ENCODE assay signal across 16 mouse cellular contexts in the genomic region with DNA sequence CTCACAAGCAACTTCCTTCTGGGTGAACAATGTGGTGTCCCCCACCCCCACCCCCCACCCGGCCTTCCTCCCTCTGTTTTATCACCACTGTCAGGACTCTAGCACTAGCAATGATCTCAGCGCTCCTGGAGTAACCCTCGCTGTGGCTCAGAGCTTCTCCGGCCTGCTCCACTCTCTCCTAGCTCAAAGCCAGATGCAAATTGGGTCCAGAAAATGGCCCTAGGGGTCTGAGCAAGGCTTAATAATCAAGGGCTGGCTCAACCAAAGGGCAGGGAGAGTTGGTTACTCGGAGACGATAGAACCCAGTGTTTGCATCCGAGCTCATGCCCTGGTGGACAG.
DNase-seq lines count a peak whose midpoint lies in the region; ATAC-seq lines count a peak whose summit lies in the region.
"Had no signal": no experiment of that assay in that cellular context is flagged by ENCODE, and none has a peak within 500 bp of the region (broad histone marks: within the 10 kb centered on the region; RNA-seq: fewer than 3 reads in every experiment).

No protein-coding gene starts in this region.

- peak overlapping the region in 1 of 2 experiments; percentile 37; a peak in 1 of 4 replicates for H3K27ac ChIP-seq in heart, embryonic 14.5 days (replicated peaks in 1 of 2; ENCODE audit: control insufficient read depth in 1 of 2, insufficient read depth in 1 of 2, low read depth in 2 of 2, low read length in 2 of 2)
- 0 out of 2 replicates have a peak overlapping the region, but pooled peaks have one; percentile 2 for H3K27ac ChIP-seq in embryonic facial prominence, embryonic 10.5 days (replicated peaks)
- peak overlapping the region; percentile 43; the same call in 1 of the 2 replicates for H3K27ac ChIP-seq in hindbrain, embryonic 14.5 days
- peak overlapping the region; percentile 43; the same call in 1 of the 2 replicates for H3K27ac ChIP-seq in neural tube, embryonic 13.5 days (replicated peaks)
- H3K27ac ChIP-seq: heart, embryonic 13.5 days; intestine, embryonic 15.5 days; stomach, embryonic 15.5 days had no signal

- peaks cover 7% of the 10 kb centered on the region; the same call in 1 of the 2 replicates for H3K9me3 ChIP-seq in heart, embryonic 14.5 days (ENCODE audit: control insufficient read depth, low read length)
- H3K9me3 ChIP-seq in embryonic facial prominence, embryonic 10.5 days = no peaks in the 10 kb centered on the region
- H3K9me3 ChIP-seq in hindbrain, embryonic 14.5 days (ENCODE audit: control insufficient read depth, low read length) = no peaks in the 10 kb centered on the region
- H3K9me3 ChIP-seq in neural tube, embryonic 13.5 days = no peaks in the 10 kb centered on the region
- H3K9me3 ChIP-seq: intestine, embryonic 15.5 days; stomach, embryonic 15.5 days had no signal

- H3K36me3 ChIP-seq in heart, embryonic 14.5 days (ENCODE audit: control insufficient read depth, insufficient read depth, low read length) = no peaks in the 10 kb centered on the region
- peaks cover 16% of the 10 kb centered on the region for H3K36me3 ChIP-seq in embryonic facial prominence, embryonic 10.5 days (replicated peaks)
- no peaks in the 10 kb centered on the region for H3K36me3 ChIP-seq in hindbrain, embryonic 14.5 days (replicated peaks; ENCODE audit: control insufficient read depth, insufficient read depth)
- H3K36me3 ChIP-seq in neural tube, embryonic 13.5 days = 0 out of 2 replicates have a peak, but pooled peaks cover 5% of the 10 kb centered on the region
- H3K36me3 ChIP-seq: intestine, embryonic 15.5 days; stomach, embryonic 15.5 days had no signal

- H3K27me3 ChIP-seq in heart, embryonic 14.5 days (ENCODE audit: control insufficient read depth, insufficient read depth, low read length) = no peaks in the 10 kb centered on the region
- H3K27me3 ChIP-seq in embryonic facial prominence, embryonic 10.5 days (replicated peaks; ENCODE audit: low read depth, poor library complexity, severe bottlenecking) = no peaks in the 10 kb centered on the region
- H3K27me3 ChIP-seq in hindbrain, embryonic 14.5 days (ENCODE audit: control insufficient read depth, insufficient read depth, low read length) = no peaks in the 10 kb centered on the region
- no peaks in the 10 kb centered on the region; the same call in 1 of the 2 replicates for H3K27me3 ChIP-seq in neural tube, embryonic 13.5 days
- H3K27me3 ChIP-seq: heart, embryonic 13.5 days; intestine, embryonic 15.5 days; Patski; stomach, embryonic 15.5 days had no signal

- ATAC-seq in heart, embryonic 14.5 days (ENCODE audit: insufficient number of reproducible peaks, insufficient read depth, low FRiP score, low read depth) = 0 out of 2 replicates have a peak, but pooled peaks have one; percentile 31
- peak; percentile 51; the same call in 1 of the 2 replicates for ATAC-seq in hindbrain, embryonic 14.5 days (ENCODE audit: low FRiP score)
- no peak for ATAC-seq in neural tube, embryonic 13.5 days (ENCODE audit: low read depth)
- no peak for ATAC-seq in frontal cortex, adult (ENCODE audit: low TSS enrichment)
- ATAC-seq: intestine, embryonic 15.5 days; Patski had no signal

- WGBS in heart, embryonic 14.5 days = 55% methylated on average over 7 of the region's 7 CpGs
- 41% methylated on average over 7 of the region's 7 CpGs for WGBS in embryonic facial prominence, embryonic 10.5 days
- 29% methylated on average over 7 of the region's 7 CpGs for WGBS in hindbrain, embryonic 14.5 days
- WGBS in neural tube, embryonic 13.5 days = 30% methylated on average over 7 of the region's 7 CpGs

- peaks cover 22 to 41% of the 10 kb centered on the region in 2 experiments for H3K4me1 ChIP-seq in heart, embryonic 14.5 days (ENCODE audit: control insufficient read depth in 2 of 2, insufficient read depth in 2 of 2, low read length in 2 of 2)
- H3K4me1 ChIP-seq in embryonic facial prominence, embryonic 10.5 days = peaks cover 53% of the 10 kb centered on the region
- peaks cover 41% of the 10 kb centered on the region for H3K4me1 ChIP-seq in hindbrain, embryonic 14.5 days (replicated peaks; ENCODE audit: control insufficient read depth, insufficient read depth, low read length)
- H3K4me1 ChIP-seq in neural tube, embryonic 13.5 days (replicated peaks) = peaks cover 53% of the 10 kb centered on the region

- no peak for DNase-seq in heart, postnatal 25 days (ENCODE audit: low spot score)
- no peak for DNase-seq in embryonic facial prominence, embryonic 10.5 days (ENCODE audit: low spot score)
- no peak for DNase-seq in hindbrain, embryonic 14.5 days (ENCODE audit: low spot score)
- DNase-seq in layer of hippocampus, postnatal 36 days = no peak
- DNase-seq: adrenal gland, postnatal 25 days; cerebellum, postnatal 14 days; kidney, postnatal 25 days; lung, postnatal 14 days; thymus, postnatal 4 days had no signal

- no peak overlapping the region for H3K4me3 ChIP-seq in heart, embryonic 14.5 days (ENCODE audit: control insufficient read depth in 1 of 2, insufficient read depth in 1 of 2, low read depth in 1 of 2, low read length in 2 of 2)
- no peak overlapping the region for H3K4me3 ChIP-seq in embryonic facial prominence, embryonic 10.5 days
- H3K4me3 ChIP-seq in hindbrain, embryonic 14.5 days (replicated peaks; ENCODE audit: low read length) = no peak overlapping the region
- H3K4me3 ChIP-seq in neural tube, embryonic 13.5 days = no peak overlapping the region
- H3K4me3 ChIP-seq: heart, embryonic 13.5 days; intestine, embryonic 15.5 days; stomach, embryonic 15.5 days had no signal

- H3K9ac ChIP-seq in heart, embryonic 14.5 days (ENCODE audit: low read length) = no peak overlapping the region
- no peak overlapping the region for H3K9ac ChIP-seq in hindbrain, embryonic 14.5 days
- no peak overlapping the region for H3K9ac ChIP-seq in neural tube, embryonic 13.5 days
- H3K9ac ChIP-seq: heart, embryonic 13.5 days; intestine, embryonic 15.5 days; stomach, embryonic 15.5 days had no signal

- no peak overlapping the region for H3K4me2 ChIP-seq in heart, embryonic 14.5 days (ENCODE audit: low read length)
- no peak overlapping the region for H3K4me2 ChIP-seq in hindbrain, embryonic 14.5 days (replicated peaks)
- H3K4me2 ChIP-seq in neural tube, embryonic 13.5 days = 0 out of 2 replicates have a peak overlapping the region, but pooled peaks have one; percentile 0
- H3K4me2 ChIP-seq: heart, embryonic 13.5 days; intestine, embryonic 15.5 days; stomach, embryonic 15.5 days had no signal

- intact Hi-C loops in heart, postnatal 25 days (cut with DNase I) = no loop called here

Comparison
In these comparisons a context has a peak if more than half of its experiments do, and no peak if none do; other contexts are left out.
1. ATAC-seq: peak in heart, embryonic 14.5 days (single experiment) and hindbrain, embryonic 14.5 days (single experiment); none in neural tube, embryonic 13.5 days (single experiment) and frontal cortex, adult (single experiment).